Mouse (Mus musculus) intestine, embryonic 15.5 days (tissue): ENCODE data around the gene Ufsp1. TPM values are rescaled to one million over a fixed set of nuclear protein-coding genes. Genes with fewer than 3 reads are reported as not detected.
A peak's percentile ranks its signal among the peaks of the same experiment; 100 is the strongest.

ENCODE experiments used
- ATAC-seq: fragments of 200-750 bp; cut with Nextera tagmentation; 2 replicates; pipeline ENCODE4 v1.8.0; 2017; ENCODE audit warnings: moderate TSS enrichment, moderate library complexity
- H3K27ac ChIP-seq: fragments of 300-500 bp; sonication (generic); 2 replicates; pipeline ENCODE4 v1.5.1; 2015; ENCODE audit warnings: mild to moderate bottlenecking, inconsistent platforms
- H3K27me3 ChIP-seq: fragments of 300-500 bp; sonication (generic); replicated peaks from 2 replicates; pipeline ENCODE4 v1.6.1; 2015; ENCODE audit warnings: inconsistent platforms
- H3K36me3 ChIP-seq: fragments of 300-500 bp; sonication (generic); 2 replicates; pipeline ENCODE4 v1.6.1; 2015; ENCODE audit warnings: inconsistent platforms
- H3K4me1 ChIP-seq: fragments of 300-500 bp; sonication (generic); replicated peaks from 2 replicates; pipeline ENCODE4 v1.6.1; 2015; ENCODE audit warnings: inconsistent platforms
- H3K4me2 ChIP-seq: fragments of 300-500 bp; sonication (generic); replicated peaks from 2 replicates; pipeline ENCODE4 v1.6.1; 2015; ENCODE audit warnings: mild to moderate bottlenecking, inconsistent platforms
- H3K4me3 ChIP-seq: fragments of 300-500 bp; sonication (generic); replicated peaks from 2 replicates; pipeline ENCODE4 v1.5.1; 2015; ENCODE audit warnings: inconsistent platforms
- H3K9ac ChIP-seq: fragments of 300-500 bp; sonication (generic); 2 replicates; pipeline ENCODE4 v1.6.1; 2015; ENCODE audit warnings: inconsistent platforms
- H3K9me3 ChIP-seq: fragments of 300-500 bp; sonication (generic); 2 replicates; pipeline ENCODE4 v1.6.1; 2016; ENCODE audit warnings: inconsistent platforms
- WGBS: fragments of 180-500 bp; shearing (Covaris S2); methylation state at CpG from one replicate; pipeline ENCODE4 v1.1.7; 2015; 5-methylcytosine and 5-hydroxymethylcytosine counted together
- polyA plus RNA-seq: library from polyadenylated mRNA; unstranded; fragments of >200 nt; fragmentation: Nextera tagmentation; extraction: Ambion mirVana; gene quantifications from 2 replicates; pipeline ENCODE4 v1.2.1, GENCODE M21; 2015

Gene Ufsp1
- polyA plus RNA-seq, 1 experiment from 2014 or later = 7.8 TPM

- ATAC-seq = peak; percentile 10; the same call in 1 of the 2 replicates
- Histone ChIP-seq H3K36me3 (no peaks in the 10 kb centered on the region), H3K9me3 (no peaks in the 10 kb centered on the region), H3K4me2 (peak overlapping the region; percentile 86), H3K4me1 (peaks cover 38% of the 10 kb centered on the region), H3K27ac (no peak overlapping the region), H3K9ac (peak overlapping the region; percentile 48), H3K27me3 (peaks cover 33% of the 10 kb centered on the region), H3K4me3 (peak overlapping the region; percentile 40)
- WGBS = under 1% methylated on average over 58 of the region's 65 CpGs
Measured at GRCm38 (mm10) chr5:137287953-137288743, 6.3 kb upstream of the Ufsp1 start.

GRCm38 (mm10) chr5:137288999-137289470 lies 5.4 kb upstream of the Ufsp1 start:
- H3K4me2 ChIP-seq = peak overlapping the region; percentile 86
- H3K27me3 ChIP-seq = peaks cover 33% of the 10 kb centered on the region
- WGBS = 3% methylated on average over 25 of the region's 25 CpGs
- peak overlapping the region; percentile 15 for H3K4me3 ChIP-seq
- no peaks in the 10 kb centered on the region for H3K36me3 ChIP-seq
- no peak for ATAC-seq
- peak overlapping the region; percentile 1; the same call in 1 of the 2 replicates for H3K9ac ChIP-seq
- H3K9me3 ChIP-seq = no peaks in the 10 kb centered on the region
- H3K27ac ChIP-seq = no peak overlapping the region
- peaks cover 39% of the 10 kb centered on the region for H3K4me1 ChIP-seq

GRCm38 (mm10) chr5:137289591-137290365 lies 4.7 kb upstream of the Ufsp1 start:
- no peaks in the 10 kb centered on the region for H3K36me3 ChIP-seq
- H3K4me1 ChIP-seq = peaks cover 41% of the 10 kb centered on the region
- no peak for ATAC-seq
- H3K4me3 ChIP-seq = peak overlapping the region; percentile 15; the same call in 1 of the 2 replicates
- H3K27me3 ChIP-seq = peaks cover 33% of the 10 kb centered on the region
- WGBS = 51% methylated on average over 13 of the region's 13 CpGs
- H3K9me3 ChIP-seq = no peaks in the 10 kb centered on the region
- H3K4me2 ChIP-seq = peak overlapping the region; percentile 86
- no peak overlapping the region; the same call in 1 of the 2 replicates for H3K27ac ChIP-seq
- no peak overlapping the region for H3K9ac ChIP-seq

GRCm38 (mm10) chr5:137290677-137291076 lies 3.8 kb upstream of the Ufsp1 start:
- H3K9me3 ChIP-seq = no peaks in the 10 kb centered on the region
- H3K4me2 ChIP-seq = peak overlapping the region; percentile 22; the same call in 1 of the 2 replicates
- ATAC-seq = 0 out of 2 replicates have a peak, but pooled peaks have one; percentile 12
- H3K36me3 ChIP-seq = no peaks in the 10 kb centered on the region; the same call in 1 of the 2 replicates
- no peak overlapping the region for H3K27ac ChIP-seq
- H3K27me3 ChIP-seq = peaks cover 33% of the 10 kb centered on the region
- WGBS = 24% methylated on average over 15 of the region's 15 CpGs
- no peak overlapping the region for H3K4me3 ChIP-seq
- H3K4me1 ChIP-seq = peaks cover 47% of the 10 kb centered on the region
- no peak overlapping the region for H3K9ac ChIP-seq

- H3K4me1 ChIP-seq = peaks cover 46% of the 10 kb centered on the region
- no peak for ATAC-seq
- WGBS = 75% methylated on average over 15 of the region's 15 CpGs
- peaks cover 33% of the 10 kb centered on the region for H3K27me3 ChIP-seq
- no peaks in the 10 kb centered on the region for H3K9me3 ChIP-seq
- no peak overlapping the region for H3K4me2 ChIP-seq
- no peak overlapping the region for H3K4me3 ChIP-seq
- H3K36me3 ChIP-seq = peaks cover 6% of the 10 kb centered on the region; the same call in 1 of the 2 replicates
- H3K9ac ChIP-seq = no peak overlapping the region
- H3K27ac ChIP-seq = no peak overlapping the region
Measured at GRCm38 (mm10) chr5:137291381-137291926, 3.0 kb upstream of the Ufsp1 start.

- Histone ChIP-seq H3K27ac (peak overlapping the region; percentile 97), H3K9me3 (no peaks in the 10 kb centered on the region), H3K4me2 (peak overlapping the region; percentile 97), H3K4me3 (peak overlapping the region; percentile 54), H3K9ac (peak overlapping the region; percentile 79), H3K27me3 (peaks cover 20% of the 10 kb centered on the region), H3K4me1 (peaks cover 30% of the 10 kb centered on the region), H3K36me3 (peaks cover 24% of the 10 kb centered on the region)
- peak; percentile 78 for ATAC-seq
- 0% methylated on average over 15 of the region's 15 CpGs for WGBS
Measured at GRCm38 (mm10) chr5:137293282-137293681, 1.1 kb upstream of the Ufsp1 start.

GRCm38 (mm10) chr5:137294744-137295093 lies 290 bp downstream of the Ufsp1 start:
- peak overlapping the region; percentile 54 for H3K4me3 ChIP-seq
- peak overlapping the region; percentile 97 for H3K4me2 ChIP-seq
- H3K27ac ChIP-seq = peak overlapping the region; percentile 97
- H3K9me3 ChIP-seq = no peaks in the 10 kb centered on the region
- H3K27me3 ChIP-seq = peaks cover 9% of the 10 kb centered on the region
- 8% methylated on average over 18 of the region's 18 CpGs for WGBS
- peak overlapping the region; percentile 79 for H3K9ac ChIP-seq
- ATAC-seq = peak; percentile 48
- H3K4me1 ChIP-seq = peaks cover 18% of the 10 kb centered on the region
- peaks cover 39% of the 10 kb centered on the region for H3K36me3 ChIP-seq

- peaks cover 13% of the 10 kb centered on the region for H3K4me1 ChIP-seq
- peak overlapping the region; percentile 97 for H3K4me2 ChIP-seq
- 77% methylated on average over 9 of the region's 9 CpGs for WGBS
- peaks cover 3% of the 10 kb centered on the region; the same call in 1 of the 2 replicates for H3K27me3 ChIP-seq
- peak overlapping the region; percentile 79 for H3K9ac ChIP-seq
- H3K4me3 ChIP-seq = peak overlapping the region; percentile 54
- peaks cover 44% of the 10 kb centered on the region for H3K36me3 ChIP-seq
- ATAC-seq = no peak
- peak overlapping the region; percentile 97; the same call in 1 of the 2 replicates for H3K27ac ChIP-seq
- no peaks in the 10 kb centered on the region for H3K9me3 ChIP-seq
Measured at GRCm38 (mm10) chr5:137295296-137295695, 867 bp downstream of the Ufsp1 start.

GRCm38 (mm10) chr5:137295712-137296111 lies 1.3 kb downstream of the Ufsp1 start:
- ATAC-seq = no peak
- Histone ChIP-seq H3K4me2 (peak overlapping the region; percentile 97; the same call in 1 of the 2 replicates), H3K4me1 (peaks cover 11% of the 10 kb centered on the region), H3K27ac (no peak overlapping the region), H3K4me3 (no peak overlapping the region), H3K9me3 (no peaks in the 10 kb centered on the region), H3K9ac (0 out of 2 replicates have a peak overlapping the region, but pooled peaks have one; percentile 79), H3K36me3 (peaks cover 49% of the 10 kb centered on the region), H3K27me3 (0 out of 2 replicates have a peak, but pooled peaks cover under 1% of the 10 kb centered on the region)
- 93% methylated on average over 15 of the region's 15 CpGs for WGBS

- no peaks in the 10 kb centered on the region for H3K27me3 ChIP-seq
- H3K9ac ChIP-seq = no peak overlapping the region
- H3K9me3 ChIP-seq = no peaks in the 10 kb centered on the region
- no peak overlapping the region for H3K27ac ChIP-seq
- 93% methylated on average over 14 of the region's 14 CpGs for WGBS
- H3K4me1 ChIP-seq = peaks cover 11% of the 10 kb centered on the region
- ATAC-seq = no peak
- no peak overlapping the region for H3K4me3 ChIP-seq
- H3K36me3 ChIP-seq = peaks cover 62% of the 10 kb centered on the region
- no peak overlapping the region for H3K4me2 ChIP-seq
Measured at GRCm38 (mm10) chr5:137297126-137297525, 2.7 kb downstream of the Ufsp1 start.

GRCm38 (mm10) chr5:137299240-137299639 lies 4.8 kb downstream of the Ufsp1 start:
- Histone ChIP-seq H3K4me2 (no peak overlapping the region), H3K4me3 (no peak overlapping the region), H3K27ac (no peak overlapping the region), H3K4me1 (peaks cover 7% of the 10 kb centered on the region), H3K27me3 (no peaks in the 10 kb centered on the region), H3K9ac (no peak overlapping the region), H3K9me3 (no peaks in the 10 kb centered on the region), H3K36me3 (peaks cover 74% of the 10 kb centered on the region)
- 88% methylated on average over 7 of the region's 7 CpGs for whole genome bisulfite sequencing
- ATAC-seq = no peak

- Histone ChIP-seq H3K4me3 (no peak overlapping the region), H3K4me2 (no peak overlapping the region), H3K4me1 (peaks cover 18% of the 10 kb centered on the region), H3K27me3 (no peaks in the 10 kb centered on the region), H3K9ac (no peak overlapping the region), H3K9me3 (no peaks in the 10 kb centered on the region), H3K27ac (no peak overlapping the region), H3K36me3 (peaks cover 69% of the 10 kb centered on the region)
- ATAC-seq = peak; percentile 40; the same call in 1 of the 2 replicates
- 77% methylated on average over 21 of the region's 21 CpGs for WGBS
Measured at GRCm38 (mm10) chr5:137301253-137301652, 6.8 kb downstream of the Ufsp1 start.
